Mouse (Mus musculus) adipose tissue, adult 10 weeks (tissue): ENCODE data around the gene Zfp472. TPM values are rescaled to one million over a fixed set of nuclear protein-coding genes. Genes with fewer than 3 reads are reported as not detected.

ENCODE experiments used
- polyA plus RNA-seq: library from polyadenylated mRNA; stranded (reverse); fragments of 350-450 nt; fragmentation: Illumina TruSeq; extraction: RNeasy Lipid Tissue Mini Kit (QIAGEN cat#74804); gene quantifications from one replicate; pipeline ENCODE4 v1.2.3, GENCODE M21; 2014; ENCODE audit warnings: low read depth, low replicate concordance

Gene Zfp472
- 6.4 TPM for polyA plus RNA-seq

GRCm38 (mm10) chr17:32965623-32966290, at the start of gene Zfp472:
Gene Zfp472, plus strand, starts transcription at chr17:32965814.

GRCm38 (mm10) chr17:32917131-32917530, 48.5 kb upstream of the Zfp472 start, which contains the start of gene Cyp4f14:
Gene Cyp4f14, minus strand, starts transcription at chr17:32917342.

GRCm38 (mm10) chr17:32947215-32947914, 18.2 kb upstream of the Zfp472 start, which contains the start of gene Cyp4f13:
Gene Cyp4f13, minus strand, starts transcription at chr17:32947402.

GRCm38 (mm10) chr17:32992699-32993474, 27.3 kb downstream of the Zfp472 start, which contains the start of gene Zfp952:
Gene Zfp952, plus strand, starts transcription at chr17:32993129.

Other genes starting within 250 kb of the Zfp472 start
- 13.4 TPM for gene Zfp871, start 177.5 kb upstream of the Zfp472 start, polyA plus RNA-seq
- gene Zfp811, start 155.9 kb upstream of the Zfp472 start, polyA plus RNA-seq, result 1.0 TPM
- gene Zfp799, start 135.6 kb upstream of the Zfp472 start, polyA plus RNA-seq, result 5.5 TPM
- gene Zfp870, start 74.2 kb upstream of the Zfp472 start, polyA plus RNA-seq, result 5.7 TPM
- gene Cyp4f14, start 48.5 kb upstream of the Zfp472 start, polyA plus RNA-seq, result 0.17 TPM
- gene Cyp4f13, start 18.4 kb upstream of the Zfp472 start, polyA plus RNA-seq, result 50.7 TPM
- 8.5 TPM for gene Zfp952, start 27.3 kb downstream of the Zfp472 start, polyA plus RNA-seq
- gene Zfp763, start 67.6 kb downstream of the Zfp472 start, polyA plus RNA-seq, result 5.9 TPM
- gene 4921501E09Rik, start 102.2 kb downstream of the Zfp472 start, polyA plus RNA-seq, result 0.41 TPM
- gene Zfp563, start 123.5 kb downstream of the Zfp472 start, polyA plus RNA-seq, result 5.3 TPM
- gene Morc2b, start 173.9 kb downstream of the Zfp472 start, polyA plus RNA-seq, result 2.6 TPM
- gene Olfr55, start 202.6 kb downstream of the Zfp472 start, polyA plus RNA-seq, result not detected
- gene Olfr239, start 225.5 kb downstream of the Zfp472 start, polyA plus RNA-seq, result not detected